Mouse (Mus musculus) thymus, postnatal 10 days (tissue): ENCODE results near the gene Pou2f2.
"Not testable (repeated sequence)": the region's sequence is repeated elsewhere in the genome, so short reads cannot be mapped to it uniquely, and the experiment has no call there.

Source experiments
- DNase-seq, 2 experiments: peaks; one replicate each; pipeline ENCODE4 v3.0.0; 2021; ENCODE audit warnings: low spot score in 2 of 2

The Pou2f2 gene

DNA sequence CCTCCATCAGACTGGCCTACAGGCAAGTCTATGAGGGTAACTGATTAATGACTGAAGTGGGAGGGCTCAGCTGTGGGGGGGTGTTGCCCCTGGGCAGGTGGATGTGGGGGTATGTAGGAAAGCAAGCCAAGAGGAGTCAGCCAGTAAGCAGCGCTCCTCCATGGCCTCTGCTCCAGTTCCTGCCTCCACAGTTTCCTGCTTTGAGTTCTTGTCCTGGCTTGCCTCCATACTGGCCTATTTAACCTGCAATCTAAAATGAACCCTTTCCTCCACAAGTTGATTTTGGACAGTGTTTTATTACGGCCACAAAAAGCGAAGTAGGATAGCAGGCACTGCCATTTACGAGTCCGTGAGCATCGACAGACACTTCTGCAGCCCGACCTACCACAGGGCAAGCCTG, 112.2 kb downstream of the Pou2f2 start:
- DNase-seq, result no peak

DNA sequence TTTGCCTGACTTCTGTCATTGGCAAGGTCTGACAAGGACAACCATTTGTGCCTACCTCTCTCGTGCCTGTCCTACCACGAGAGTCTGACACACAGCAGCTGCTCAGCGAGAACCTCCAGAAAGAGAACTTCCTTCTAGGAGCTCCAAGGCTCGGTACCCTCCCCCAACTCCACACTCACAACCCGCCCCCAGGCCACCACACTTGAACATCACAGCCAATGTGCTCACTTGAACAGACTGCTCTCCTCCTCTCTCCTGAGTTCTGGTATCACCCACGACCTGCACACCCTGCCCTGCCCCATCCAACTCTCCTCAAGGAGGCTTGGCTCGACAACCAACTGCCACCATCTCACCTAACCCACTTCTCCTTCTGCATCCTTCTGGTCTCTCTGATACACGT, 115.6 kb downstream of the Pou2f2 start:
- DNase-seq, result no peak

DNA sequence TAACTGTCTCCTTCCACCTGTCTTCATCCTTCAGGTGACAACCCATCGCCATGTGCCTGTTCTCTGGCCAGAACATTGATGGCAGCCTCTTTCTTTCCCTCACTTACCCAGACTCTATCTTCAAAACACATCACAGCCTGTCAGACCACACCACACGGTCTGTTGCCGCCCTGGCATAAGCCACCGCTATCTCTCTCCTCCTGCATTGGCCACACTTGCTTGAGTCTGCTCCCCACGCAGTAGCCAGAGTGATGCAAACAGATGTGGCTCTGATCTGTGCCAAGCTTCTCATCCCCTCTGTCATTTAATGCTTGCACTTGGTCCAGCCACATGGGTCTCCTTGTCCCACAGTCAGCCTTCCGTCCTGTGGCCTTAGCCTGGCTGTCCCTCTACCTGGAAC, 116.2 kb downstream of the Pou2f2 start:
- no peak for DNase-seq

DNA sequence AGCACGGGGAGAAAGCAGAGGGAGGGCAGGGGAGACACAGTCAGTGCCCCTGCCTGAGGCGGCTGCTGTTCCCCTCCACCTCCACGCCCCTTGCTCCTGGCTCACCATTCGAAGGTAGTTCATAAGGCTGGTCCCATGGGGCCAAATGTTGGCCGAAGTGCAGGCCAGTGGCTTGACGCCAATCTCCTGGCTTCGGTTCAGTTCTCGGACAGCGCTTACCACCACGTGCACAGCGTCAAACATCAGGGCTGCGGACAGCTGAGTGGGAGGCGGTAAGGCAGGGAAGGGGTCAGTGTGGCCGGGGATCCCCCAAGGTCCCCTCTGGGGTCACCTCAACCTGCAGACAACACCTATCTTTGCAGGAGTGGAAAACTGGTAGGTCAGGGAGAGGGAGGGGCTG, 120.7 kb downstream of the Pou2f2 start:
- no peak for DNase-seq

DNA sequence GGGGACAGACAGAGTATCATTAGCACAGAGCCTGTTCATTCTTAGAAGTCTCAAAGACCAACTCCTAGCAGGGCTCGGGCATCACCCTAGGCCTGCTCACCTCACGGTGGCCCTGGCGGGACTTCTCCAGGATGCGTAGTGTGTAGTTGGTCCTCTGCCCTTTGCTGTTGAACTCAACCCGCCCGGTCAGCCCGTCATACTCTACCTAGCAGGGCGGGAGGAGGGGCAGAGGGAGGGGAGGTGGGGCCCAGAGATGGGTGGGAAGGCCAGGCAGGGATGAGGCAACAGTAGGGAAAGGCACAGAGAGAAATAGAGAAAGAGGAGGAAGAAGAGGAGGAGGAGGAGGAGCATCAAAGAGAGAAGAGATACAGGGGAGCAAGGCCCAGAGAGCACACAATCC, 121.1 kb downstream of the Pou2f2 start:
- no peak for DNase-seq

DNA sequence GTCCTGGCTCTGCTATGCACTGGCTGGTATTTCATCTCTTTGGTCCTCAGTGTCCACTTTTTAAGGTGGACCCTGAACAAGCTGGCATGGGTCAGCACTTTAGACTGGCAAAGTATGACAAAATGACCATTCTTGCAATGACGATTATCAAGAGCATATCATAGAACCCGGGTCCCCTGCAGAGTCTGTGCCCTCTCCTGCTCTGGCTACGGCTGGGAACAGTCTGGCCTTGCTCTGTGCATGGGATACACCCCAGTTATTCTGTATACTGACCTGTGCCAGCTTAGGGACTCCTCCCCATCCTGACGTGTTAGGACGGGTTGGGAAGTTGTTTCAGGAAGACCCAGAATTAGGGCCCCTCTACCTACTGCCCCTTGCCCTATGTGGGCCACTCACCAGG, 121.6 kb downstream of the Pou2f2 start:
- no peak for DNase-seq

DNA sequence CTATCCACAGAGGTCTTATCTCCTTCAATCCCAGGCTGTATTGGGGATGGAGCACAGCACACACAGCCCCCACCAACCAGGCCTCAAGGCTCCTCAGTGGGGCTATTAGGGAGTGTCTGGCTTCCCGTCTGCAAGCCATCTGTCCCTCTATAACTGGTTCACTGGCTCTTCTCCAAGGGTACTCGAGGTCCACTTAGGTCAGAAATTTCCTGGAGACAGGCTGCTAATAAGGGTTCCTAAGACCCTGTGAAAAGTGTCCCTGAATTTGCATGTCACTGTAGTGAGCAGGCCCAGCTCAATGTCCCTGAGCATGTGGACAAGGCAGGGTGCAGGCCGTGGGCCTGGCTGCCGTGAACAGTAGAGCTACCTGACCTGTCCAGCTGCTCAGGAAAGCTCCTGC, 122.6 kb downstream of the Pou2f2 start:
- no peak for DNase-seq

DNA sequence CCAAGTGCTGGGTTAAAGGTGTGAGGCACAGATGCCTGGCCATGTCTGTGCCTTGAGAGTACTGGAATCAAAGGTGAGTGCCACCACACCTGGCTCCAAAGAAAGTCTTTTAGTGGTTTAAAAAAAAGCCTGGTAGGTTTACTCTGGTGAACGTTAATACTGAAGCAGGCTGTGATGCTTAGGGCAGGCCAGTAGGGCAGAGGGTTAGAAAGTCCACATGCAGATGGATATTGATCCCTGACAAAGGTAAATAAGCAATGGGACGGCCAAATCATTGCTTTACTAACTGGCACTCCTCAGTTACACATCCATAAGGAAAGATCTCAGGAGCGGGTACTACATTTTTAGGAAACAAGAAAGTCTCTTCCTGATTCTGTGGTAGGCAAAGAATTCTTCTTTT, 126.9 kb downstream of the Pou2f2 start:
- DNase-seq, result no peak

DNA sequence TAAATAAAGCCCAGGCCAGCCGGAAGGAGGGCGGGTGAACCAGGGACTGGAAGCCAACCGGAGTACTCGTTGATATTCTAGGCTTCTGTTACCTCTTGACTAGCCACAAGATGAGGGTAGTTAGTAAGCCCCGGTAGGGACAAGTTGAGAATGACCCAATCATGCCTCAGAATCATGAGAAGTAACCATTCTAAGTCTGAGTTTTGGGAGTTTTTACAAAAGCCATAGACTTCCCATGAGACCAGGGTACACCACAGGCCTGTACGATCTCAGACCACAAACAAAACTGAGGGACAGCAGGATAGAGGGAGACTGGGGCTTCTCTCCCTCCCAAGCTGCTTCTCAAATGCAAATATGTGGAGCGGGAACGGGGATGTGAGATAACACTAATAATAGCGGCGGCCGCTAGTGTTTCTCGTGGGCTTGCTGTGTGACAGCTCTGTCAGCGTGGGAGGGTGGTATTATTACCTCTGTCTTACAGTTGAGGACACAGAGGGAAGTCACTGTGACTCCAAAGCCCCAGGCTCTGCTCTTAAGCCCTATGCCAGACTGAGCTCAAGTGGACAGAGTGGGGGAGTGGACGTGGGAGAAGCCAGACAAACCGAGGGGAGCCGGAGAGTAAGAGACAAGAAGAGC, 130.1 kb downstream of the Pou2f2 start:
- DNase-seq, result no peak

DNA sequence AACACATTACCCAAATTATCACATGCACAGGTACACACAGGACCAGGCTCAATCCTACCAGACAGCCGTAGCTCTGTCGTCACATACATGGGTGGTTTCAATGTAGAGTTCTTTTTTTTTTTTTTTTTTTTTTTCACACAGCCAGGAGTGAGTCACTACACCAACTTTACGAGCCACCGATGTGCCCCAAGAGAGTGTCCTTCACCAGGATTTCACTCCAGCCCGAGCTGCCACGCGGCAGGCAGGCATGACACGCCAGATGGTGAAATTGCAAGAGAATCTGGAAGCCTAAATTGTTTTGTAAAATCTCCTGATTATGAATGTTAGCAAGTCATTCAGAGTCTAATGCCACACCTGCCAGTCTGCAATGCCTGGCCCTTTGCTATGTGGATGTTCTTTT, 132.2 kb downstream of the Pou2f2 start:
- DNase-seq, result no peak

DNA sequence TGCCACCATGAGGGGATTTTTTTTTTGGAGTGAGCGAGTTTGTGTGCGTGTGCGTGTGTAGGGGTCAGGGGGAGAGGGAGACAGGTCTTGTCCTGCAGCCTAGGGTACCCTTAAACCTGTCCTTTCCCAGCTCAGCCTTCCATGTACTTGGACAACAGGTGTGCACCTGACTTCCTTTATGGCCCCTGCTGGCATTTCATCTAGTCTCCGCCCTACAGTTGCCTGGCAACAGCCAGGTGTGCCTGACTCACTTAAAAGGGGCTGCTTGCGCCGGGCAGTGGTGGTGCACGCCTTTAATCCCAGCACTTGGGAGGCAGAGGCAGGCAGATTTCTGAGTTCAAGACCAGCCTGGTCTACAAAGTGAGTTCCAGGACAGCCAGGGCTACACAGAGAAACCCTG, 134.9 kb downstream of the Pou2f2 start:
- not testable (repeated sequence) for DNase-seq

DNA sequence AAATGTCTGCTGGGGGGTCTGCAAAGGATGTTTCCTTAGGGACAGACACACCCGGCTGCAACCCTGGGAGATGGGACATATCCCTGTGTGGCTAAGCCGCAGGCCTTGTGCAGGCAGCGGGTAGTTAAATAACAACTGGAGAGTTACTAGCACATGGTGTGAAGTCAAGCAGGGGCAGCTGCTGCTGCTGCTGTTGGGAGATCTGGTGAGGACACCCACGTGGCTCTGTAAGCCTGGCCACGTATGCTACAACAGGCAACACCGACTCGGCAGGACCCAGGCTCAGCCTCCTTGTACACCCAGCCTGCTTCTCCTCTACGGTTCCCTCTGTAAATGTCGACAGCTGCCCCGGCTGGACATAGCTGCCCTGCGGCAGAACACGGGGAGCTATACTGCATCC, 137.6 kb downstream of the Pou2f2 start:
- DNase-seq, result no peak
